Mouse (Mus musculus) left cerebral cortex, adult 18-20 months (tissue): ENCODE results near the gene Pqlc2. TPM values are rescaled to one million over a fixed set of nuclear protein-coding genes. Genes with fewer than 3 reads are reported as not detected.

Experiments used
- microRNA-seq, 2 experiments: library from miRNA; unstranded; fragments of <30 nt; microRNA quantifications; one replicate each; pipeline ENCODE4 v1.2.0; 2021
- total RNA-seq, 2 experiments: library from RNA; stranded (reverse); gene quantifications; 2 replicates each; pipeline ENCODE4 v1.2.3; 2021

Gene Pqlc2
- total RNA-seq, 2 experiments from 2014 or later: 15.0 to 15.8 TPM

Small RNAs within 50 kb of the gene (microRNA-seq; reads per million reads assigned to microRNA genes)
- gene Gm24245: 0 reads per million in 2 experiments
- gene Gm25732: 0 to 0.21 reads per million in 2 experiments

Other genes with a start within 250 kb of the Pqlc2 start
- 1 to 10 TPM; 5.7 to 7.6 TPM for gene Htr6, start 235.1 kb downstream of the Pqlc2 start, total RNA-seq
- 10 to 100 TPM; 62.6 to 66.6 TPM for gene Nbl1, start 217.7 kb downstream of the Pqlc2 start, total RNA-seq
- gene Minos1, start 179.6 kb downstream of the Pqlc2 start, total RNA-seq: 100 to 1,000 TPM; 198 to 207 TPM
- 100 to 1,000 TPM; 302 to 316 TPM for gene Capzb, start 117.8 kb downstream of the Pqlc2 start, total RNA-seq
- gene Akr7a5, start within 50 bp of the Pqlc2 start, total RNA-seq: 10 to 100 TPM; 26.8 to 27.0 TPM
- gene Mrto4, start 41.9 kb upstream of the Pqlc2 start, total RNA-seq: 10 to 100 TPM; 44.3 to 47.5 TPM
- gene Emc1, start 41.9 kb upstream of the Pqlc2 start, total RNA-seq: 10 to 100 TPM; 83.1 to 87.3 TPM
- 100 to 1,000 TPM; 168 to 170 TPM for gene Ubr4, start 41.9 kb upstream of the Pqlc2 start, total RNA-seq
- gene Iffo2, start 219.8 kb upstream of the Pqlc2 start, total RNA-seq: 10 to 100 TPM; 18.8 to 19.4 TPM